Mouse (Mus musculus) ES-Bruce4 (cell line): ENCODE data around the gene Foxn1.
A peak's percentile ranks its signal among the peaks of the same experiment; 100 is the strongest.

Source experiments
- CTCF ChIP-seq: IDR thresholded peaks from one replicate; pipeline ENCODE4 v1.8.1; 2011; ENCODE audit warnings: low read depth, low read length
- POLR2A ChIP-seq: IDR thresholded peaks from one replicate; pipeline ENCODE4 v1.8.1; 2011; ENCODE audit warnings: low read length; ENCODE audit not compliant: insufficient read depth

GRCm38 (mm10) chr11:78328512-78329056, 57.8 kb downstream of the Foxn1 start:
- no peak for TF ChIP-seq CTCF
- peak; percentile 39 for TF ChIP-seq POLR2A
